Mouse (Mus musculus): ENCODE results near the gene Rpl23a.

DNA sequence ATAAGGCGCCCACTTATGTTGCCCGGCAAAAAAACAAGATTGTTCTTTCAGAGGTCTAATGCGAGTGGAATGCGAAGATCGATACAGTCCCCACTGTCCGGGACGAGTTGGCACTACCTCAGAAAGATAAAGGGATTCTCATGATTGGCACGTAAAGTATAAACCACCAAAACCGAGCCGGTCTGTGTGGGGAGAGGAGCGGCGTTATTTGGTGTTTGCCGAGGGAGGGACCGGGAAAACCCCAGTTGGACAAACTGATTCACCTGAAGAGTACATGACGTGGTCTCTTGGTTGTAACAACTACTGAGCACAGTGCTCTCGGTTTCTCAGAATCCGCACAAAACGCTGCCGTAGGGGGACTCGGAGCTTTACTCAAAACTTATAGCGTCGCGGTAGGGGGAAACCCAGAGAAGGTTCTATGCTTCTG lies 6.5 kb downstream of the Rpl23a start:
- TF ChIP-seq CTCF (IDR thresholded peaks at IDR 0.05): no peak
- no peak for TF ChIP-seq EP300 (IDR thresholded peaks at IDR 0.05)
